Mouse (Mus musculus) heart, embryonic 11.5 days (tissue): Measurements from ENCODE around the gene Siah1b. TPM values are rescaled to one million over a fixed set of nuclear protein-coding genes. Genes with fewer than 3 reads are reported as not detected.
A peak's percentile ranks its signal among the peaks of the same experiment; 100 is the strongest.

Experiments
- ATAC-seq: fragments of 200-750 bp; cut with Nextera tagmentation; replicated peaks from 2 replicates; pipeline ENCODE4 v1.8.0; 2017; ENCODE audit warnings: moderate library complexity; ENCODE audit not compliant: insufficient number of reproducible peaks, low FRiP score, low TSS enrichment
- H3K27ac ChIP-seq: fragments of 300-500 bp; sonication (generic); 2 replicates; pipeline ENCODE4 v1.5.1; 2014; ENCODE audit warnings: mild to moderate bottlenecking, low read depth, low read length
- H3K27me3 ChIP-seq: fragments of 300-500 bp; sonication (generic); 2 replicates; pipeline ENCODE4 v1.6.1; 2014; ENCODE audit warnings: mild to moderate bottlenecking, low read length, mixed read lengths; ENCODE audit not compliant: control insufficient read depth, insufficient read depth
- H3K36me3 ChIP-seq: fragments of 300-500 bp; sonication (generic); 2 replicates; pipeline ENCODE4 v1.6.1; 2014; ENCODE audit warnings: mild to moderate bottlenecking, low read length, moderate library complexity, mixed read lengths; ENCODE audit not compliant: control insufficient read depth, insufficient read depth
- H3K4me1 ChIP-seq: fragments of 300-500 bp; sonication (generic); 2 replicates; pipeline ENCODE4 v1.6.1; 2014; ENCODE audit warnings: low read length; ENCODE audit not compliant: control insufficient read depth, insufficient read depth
- H3K4me2 ChIP-seq: fragments of 300-500 bp; sonication (generic); 2 replicates; pipeline ENCODE4 v1.6.1; 2014; ENCODE audit warnings: mild to moderate bottlenecking, moderate library complexity
- H3K4me3 ChIP-seq: fragments of 300-500 bp; sonication (generic); 2 replicates; pipeline ENCODE4 v1.5.1; 2014; ENCODE audit warnings: low read depth, low read length
- H3K9ac ChIP-seq: fragments of 300-500 bp; sonication (generic); 2 replicates; pipeline ENCODE4 v1.6.1; 2014; ENCODE audit warnings: mild to moderate bottlenecking, low read depth, low read length, moderate library complexity
- H3K9me3 ChIP-seq: fragments of 300-500 bp; sonication (generic); replicated peaks from 2 replicates; pipeline ENCODE4 v1.6.1; 2016; ENCODE audit warnings: low read length; ENCODE audit not compliant: control insufficient read depth
- WGBS: fragments of 180-500 bp; shearing (Covaris S2); extraction: QIAGEN DNeasy Blood & Tissue Kit; methylation state at CpG from one replicate; pipeline ENCODE4 v1.1.7; 2014; ENCODE audit not compliant: insufficient replicate concordance; 5-methylcytosine and 5-hydroxymethylcytosine counted together
- polyA plus RNA-seq: library from polyadenylated mRNA; unstranded; fragments of >200 nt; fragmentation: Nextera tagmentation; extraction: Ambion mirVana; gene quantifications from 2 replicates; pipeline ENCODE4 v1.2.1, GENCODE M21; 2014

The Siah1b gene
- 19.5 and 20.9 TPM in 2 replicates for polyA plus RNA-seq

- H3K4me2 ChIP-seq, result peak within 1 kb of the TSS; percentile 73
- no peaks in the 10 kb centered on the region for H3K9me3 ChIP-seq
- H3K9ac ChIP-seq, result peak within 1 kb of the TSS; percentile 81
- H3K36me3 ChIP-seq, result no peaks in the 10 kb centered on the region
- WGBS, result 12% methylated on average over 54 of the region's 54 CpGs
- no peaks in the 10 kb centered on the region for H3K4me1 ChIP-seq
- peak; percentile 98 for ATAC-seq
- no peaks in the 10 kb centered on the region for H3K27me3 ChIP-seq
- peak within 1 kb of the TSS; percentile 58 for H3K4me3 ChIP-seq
- peak within 1 kb of the TSS; percentile 79 for H3K27ac ChIP-seq
Measured at GRCm38 (mm10) chrX:164076040-164076775, at the start of gene Siah1b. Siah1b (minus strand) TSS chrX:164076493.

GRCm38 (mm10) chrX:164123942-164124341 is 47.6 kb upstream of the Siah1b start:
- no peaks in the 10 kb centered on the region for H3K27me3 ChIP-seq
- no peaks in the 10 kb centered on the region for H3K9me3 ChIP-seq
- no peaks in the 10 kb centered on the region for H3K36me3 ChIP-seq
- ATAC-seq, result no peak
- H3K4me2 ChIP-seq, result no peak overlapping the region
- 84% methylated on average over 3 of the region's 3 CpGs for WGBS
- H3K4me3 ChIP-seq, result no peak overlapping the region
- no peaks in the 10 kb centered on the region for H3K4me1 ChIP-seq
- H3K9ac ChIP-seq, result no peak overlapping the region
- H3K27ac ChIP-seq, result no peak overlapping the region

GRCm38 (mm10) chrX:164113744-164114143 is 37.5 kb upstream of the Siah1b start:
- H3K9me3 ChIP-seq, result no peaks in the 10 kb centered on the region
- H3K27me3 ChIP-seq, result no peaks in the 10 kb centered on the region
- H3K4me3 ChIP-seq, result no peak overlapping the region
- no peaks in the 10 kb centered on the region for H3K4me1 ChIP-seq
- ATAC-seq, result no peak
- no peak overlapping the region for H3K27ac ChIP-seq
- H3K36me3 ChIP-seq, result no peaks in the 10 kb centered on the region
- H3K9ac ChIP-seq, result no peak overlapping the region
- no peak overlapping the region for H3K4me2 ChIP-seq
- WGBS, result 74% methylated on average over 6 of the region's 6 CpGs

- H3K27me3 ChIP-seq, result no peaks in the 10 kb centered on the region
- no peak overlapping the region for H3K4me3 ChIP-seq
- H3K4me1 ChIP-seq, result no peaks in the 10 kb centered on the region
- no peak overlapping the region for H3K27ac ChIP-seq
- no peak for ATAC-seq
- WGBS, result 66% methylated on average over 3 of the region's 3 CpGs
- no peaks in the 10 kb centered on the region for H3K36me3 ChIP-seq
- H3K4me2 ChIP-seq, result no peak overlapping the region
- no peaks in the 10 kb centered on the region for H3K9me3 ChIP-seq
- H3K9ac ChIP-seq, result no peak overlapping the region
Measured at GRCm38 (mm10) chrX:164111146-164111545, 34.9 kb upstream of the Siah1b start.

DNA sequence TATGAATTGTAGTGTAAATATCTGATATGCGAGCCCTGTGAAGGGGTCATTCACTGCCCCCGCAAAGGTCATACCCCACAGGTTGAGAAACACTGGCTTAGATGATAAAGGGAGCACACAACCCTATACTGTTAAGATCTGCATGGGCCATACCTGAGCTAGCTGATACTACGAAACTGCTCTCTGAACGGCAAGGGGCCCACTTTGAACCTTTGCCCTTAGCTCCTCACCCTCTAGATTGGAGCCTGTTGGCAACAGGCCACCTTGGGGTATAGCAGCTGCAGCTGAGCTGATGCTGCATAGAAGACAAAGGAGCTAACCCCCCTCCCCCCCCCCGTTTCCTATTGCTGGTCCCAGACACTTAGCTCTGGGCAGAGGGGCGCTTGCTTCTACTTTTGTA is 26.4 kb upstream of the Siah1b start:
- Histone ChIP-seq H3K4me3 (no peak overlapping the region), H3K27ac (no peak overlapping the region), H3K4me2 (no peak overlapping the region), H3K36me3 (no peaks in the 10 kb centered on the region), H3K9me3 (no peaks in the 10 kb centered on the region), H3K4me1 (no peaks in the 10 kb centered on the region), H3K27me3 (no peaks in the 10 kb centered on the region; the same call in 1 of the 2 replicates), H3K9ac (no peak overlapping the region)
- ATAC-seq, result no peak
- WGBS, result 70% methylated on average over 6 of the region's 6 CpGs

DNA sequence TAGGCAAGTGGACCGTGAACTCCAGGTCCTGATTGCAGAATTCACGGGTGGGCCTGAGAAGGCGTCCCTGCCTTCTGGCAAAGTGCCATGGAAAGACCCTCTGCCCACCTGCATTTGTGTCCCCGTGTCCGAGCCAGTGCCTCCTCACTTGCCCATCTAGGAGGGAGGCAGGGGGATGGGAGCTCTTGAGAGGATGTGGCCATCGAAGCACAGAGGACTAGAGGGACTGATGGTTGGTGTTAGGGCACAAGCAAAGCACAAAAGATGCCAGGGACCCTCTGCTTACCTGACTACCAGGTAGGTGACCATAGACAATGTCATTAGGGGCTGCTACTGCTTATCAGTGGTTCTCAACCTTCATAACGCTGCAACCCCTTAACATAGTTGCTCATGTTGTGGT is 25.9 kb upstream of the Siah1b start:
- Histone ChIP-seq H3K36me3 (no peaks in the 10 kb centered on the region), H3K4me3 (no peak overlapping the region), H3K9me3 (no peaks in the 10 kb centered on the region), H3K9ac (no peak overlapping the region), H3K27ac (no peak overlapping the region), H3K4me2 (no peak overlapping the region), H3K27me3 (no peaks in the 10 kb centered on the region; the same call in 1 of the 2 replicates), H3K4me1 (no peaks in the 10 kb centered on the region)
- WGBS, result 74% methylated on average over 7 of the region's 7 CpGs
- ATAC-seq, result no peak

DNA sequence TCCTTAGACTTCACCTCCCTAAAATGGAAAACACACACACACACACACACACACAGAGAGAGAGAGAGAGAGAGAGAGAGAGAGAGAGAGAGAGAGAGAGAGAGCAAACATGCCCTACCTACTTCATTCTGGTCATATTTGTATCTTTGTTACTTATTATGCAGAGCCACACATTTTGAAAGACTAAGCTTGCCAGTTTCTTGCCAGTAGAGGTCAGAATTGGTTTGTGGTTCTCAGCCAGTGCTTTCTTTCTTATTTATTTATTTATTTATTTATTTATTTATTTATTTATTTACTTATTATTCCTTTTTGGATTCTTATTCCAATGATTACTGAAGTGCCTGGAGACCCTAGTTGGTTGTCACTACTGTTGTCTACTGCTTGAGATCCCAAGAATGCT is 25.2 kb upstream of the Siah1b start:
- H3K4me2 ChIP-seq, result no peak overlapping the region
- no peaks in the 10 kb centered on the region; the same call in 1 of the 2 replicates for H3K27me3 ChIP-seq
- H3K27ac ChIP-seq, result no peak overlapping the region
- no peak overlapping the region for H3K4me3 ChIP-seq
- H3K9me3 ChIP-seq, result no peaks in the 10 kb centered on the region
- H3K9ac ChIP-seq, result no peak overlapping the region
- H3K4me1 ChIP-seq, result no peaks in the 10 kb centered on the region
- no peaks in the 10 kb centered on the region for H3K36me3 ChIP-seq
- ATAC-seq, result no peak

DNA sequence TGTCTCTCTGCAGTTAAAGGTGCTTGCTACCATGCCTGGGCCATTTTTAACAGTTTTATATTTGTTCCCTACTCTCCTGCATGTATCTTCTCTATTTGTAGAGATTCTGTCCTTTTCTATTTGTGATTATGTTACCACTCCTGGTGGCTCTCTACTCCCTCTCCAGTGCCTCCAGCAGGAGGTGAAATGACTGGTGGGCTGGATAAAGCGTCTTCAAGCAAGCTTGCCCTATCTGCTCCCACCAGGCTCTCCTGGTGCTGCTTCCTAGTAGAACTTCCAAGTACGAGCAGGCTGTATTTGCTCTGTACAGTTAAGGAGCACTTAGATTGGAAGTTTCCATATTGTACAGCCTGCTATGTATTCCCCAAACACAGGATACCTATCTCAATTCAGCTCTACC is 19.5 kb upstream of the Siah1b start:
- H3K27ac ChIP-seq, result no peak overlapping the region
- WGBS, result 58% methylated on average over 2 of the region's 2 CpGs
- no peak for ATAC-seq

GRCm38 (mm10) chrX:164093435-164093834 is 17.1 kb upstream of the Siah1b start:
- Histone ChIP-seq H3K27ac (no peak overlapping the region), H3K36me3 (no peaks in the 10 kb centered on the region), H3K27me3 (peaks cover 3% of the 10 kb centered on the region), H3K4me1 (no peaks in the 10 kb centered on the region), H3K9ac (no peak overlapping the region), H3K9me3 (no peaks in the 10 kb centered on the region), H3K4me3 (no peak overlapping the region), H3K4me2 (no peak overlapping the region)
- 75% methylated on average over 5 of the region's 5 CpGs for WGBS
- no peak for ATAC-seq

More for the DNA sequence above, 19.5 kb upstream of the Siah1b start:
- H3K4me2 ChIP-seq, result no peak overlapping the region
- no peak overlapping the region for H3K9ac ChIP-seq
- H3K9me3 ChIP-seq, result no peaks in the 10 kb centered on the region
- no peaks in the 10 kb centered on the region for H3K4me1 ChIP-seq
- no peaks in the 10 kb centered on the region for H3K36me3 ChIP-seq
- no peak overlapping the region for H3K4me3 ChIP-seq
- peaks cover 3% of the 10 kb centered on the region for H3K27me3 ChIP-seq
